Mouse (Mus musculus) NIH3T3 (cell line): ENCODE results near the gene Dnm2.
A peak's percentile ranks its signal among the peaks of the same experiment; 100 is the strongest.
"Not testable (repeated sequence)": the region's sequence is repeated elsewhere in the genome, so short reads cannot be mapped to it uniquely, and the experiment has no call there.

Source experiments
- DNase-seq: peaks from one replicate; pipeline ENCODE4 v3.0.0-alpha.2; 2012; ENCODE audit warnings: low read depth

The Dnm2 gene

GRCm38 (mm10) chr9:21456930-21457634 lies 32.4 kb downstream of the Dnm2 start:
- no peak for DNase-seq

- DNase-seq, result no peak
Observed at GRCm38 (mm10) chr9:21458821-21459220, 34.1 kb downstream of the Dnm2 start.

DNA sequence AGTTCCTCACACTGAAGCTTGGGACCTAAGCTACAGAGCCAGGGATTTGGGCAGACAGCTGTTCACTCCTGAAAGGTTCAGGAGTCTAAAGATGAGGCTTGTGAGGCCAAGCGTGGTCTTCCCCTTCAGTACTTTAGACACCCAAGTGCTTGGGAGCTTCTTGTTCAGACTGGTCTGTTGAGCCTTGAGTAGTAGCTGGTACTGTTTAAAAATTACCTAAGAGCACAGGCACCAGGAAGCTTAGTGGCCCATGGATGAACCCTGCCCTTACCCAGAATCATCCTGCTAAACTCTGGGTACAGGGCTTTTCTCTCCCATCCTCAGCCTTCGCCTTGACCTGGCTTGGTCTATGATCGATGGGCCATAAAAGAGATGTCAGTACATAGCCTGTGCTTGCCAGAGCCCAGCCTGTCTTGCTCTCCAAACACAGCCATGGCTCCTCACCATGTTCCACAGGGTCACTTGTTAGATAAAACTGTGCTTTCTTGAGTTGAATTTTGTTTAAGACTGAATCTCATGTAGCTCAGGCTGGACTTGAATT lies 35.8 kb downstream of the Dnm2 start:
- DNase-seq, result no peak

GRCm38 (mm10) chr9:21463138-21463590 lies 38.5 kb downstream of the Dnm2 start:
- peak; percentile 28 for DNase-seq

DNA sequence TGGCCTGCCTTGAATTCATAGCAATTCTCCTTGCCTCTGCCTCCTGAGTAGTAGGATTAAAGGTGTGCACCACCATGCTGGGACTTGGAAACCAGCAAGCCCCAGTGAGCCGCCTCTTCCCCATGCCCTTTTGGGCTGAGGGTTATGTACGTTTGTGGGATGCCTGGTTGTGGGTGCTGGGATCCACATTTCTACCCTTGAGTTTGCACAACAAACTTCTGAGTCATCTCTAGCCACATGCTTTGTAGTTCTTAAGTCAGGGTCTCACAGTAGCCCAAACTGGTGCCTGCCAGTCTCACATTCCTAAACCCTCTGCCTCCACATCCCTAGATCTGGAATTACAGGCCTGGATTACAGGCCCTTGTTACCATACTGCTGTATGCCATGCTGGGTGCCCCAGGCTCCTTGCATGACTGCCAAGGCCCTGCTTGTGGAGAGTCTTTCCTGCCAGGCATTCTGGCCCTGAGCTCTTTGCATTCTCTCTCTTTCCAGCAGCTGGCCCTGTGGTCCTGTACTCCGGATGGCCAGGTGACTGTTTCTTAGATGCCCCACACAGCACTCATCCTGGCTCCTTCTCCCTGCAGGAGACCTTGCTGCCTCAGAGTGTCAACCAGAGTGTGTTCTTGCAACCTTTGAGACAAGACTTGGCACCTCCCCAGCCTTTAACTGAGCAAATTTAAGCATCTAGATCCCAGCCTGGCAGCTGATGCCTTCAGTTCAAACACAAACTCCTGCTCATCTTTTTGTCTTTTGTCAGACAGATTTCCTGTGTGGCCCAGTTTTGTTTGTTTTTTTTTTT lies 39.3 kb downstream of the Dnm2 start:
- DNase-seq, result peak; percentile 52

- DNase-seq, result not testable (repeated sequence)
Observed at GRCm38 (mm10) chr9:21464565-21464928, 39.8 kb downstream of the Dnm2 start.

- peak; percentile 69 for DNase-seq
Observed at GRCm38 (mm10) chr9:21469032-21470024, 44.6 kb downstream of the Dnm2 start.

- DNase-seq, result no peak
Observed at GRCm38 (mm10) chr9:21472913-21473312, 48.2 kb downstream of the Dnm2 start.

DNA sequence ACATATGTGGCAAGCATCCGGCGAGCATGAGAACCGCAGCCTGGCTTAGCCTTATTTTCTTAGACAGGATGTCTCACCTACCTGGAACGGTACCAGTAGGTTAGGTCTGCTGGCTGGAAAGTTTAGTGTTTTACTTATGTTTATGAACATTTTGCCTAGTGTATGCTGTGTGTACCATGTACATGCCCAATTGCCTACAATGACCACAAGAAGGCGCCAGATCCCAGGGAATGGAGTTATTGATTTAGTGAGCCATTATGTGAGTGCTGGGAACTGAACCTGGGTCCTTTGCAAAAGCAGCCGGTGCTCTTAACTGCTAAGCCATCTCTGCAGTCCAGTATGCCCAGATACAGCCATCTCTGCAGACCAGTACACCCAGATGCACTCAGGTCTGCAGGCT lies 53.0 kb downstream of the Dnm2 start:
- DNase-seq, result peak; percentile 20

GRCm38 (mm10) chr9:21484065-21484464 lies 59.4 kb downstream of the Dnm2 start:
- no peak for DNase-seq

DNA sequence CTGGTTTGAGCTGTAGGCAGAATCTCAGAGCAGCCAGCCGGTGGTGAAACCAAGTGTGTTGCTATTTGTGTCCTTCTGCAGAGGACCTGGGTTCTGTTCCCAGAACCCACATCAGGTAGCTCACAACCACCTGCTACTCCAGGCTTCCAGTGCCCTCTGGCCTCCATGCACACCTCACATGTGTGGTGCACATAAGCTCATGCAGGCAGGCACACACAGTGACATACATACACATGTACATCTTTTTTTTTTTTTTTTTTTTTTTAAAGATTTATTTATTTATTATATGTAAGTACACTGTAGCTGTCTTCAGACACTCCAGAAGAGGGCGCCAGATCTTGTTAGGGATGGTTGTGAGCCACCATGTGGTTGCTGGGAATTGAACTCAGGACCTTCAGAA lies 63.5 kb downstream of the Dnm2 start:
- DNase-seq, result not testable (repeated sequence)

- no peak for DNase-seq
Observed at GRCm38 (mm10) chr9:21490696-21491095, 66.0 kb downstream of the Dnm2 start.

GRCm38 (mm10) chr9:21493907-21494306 lies 69.2 kb downstream of the Dnm2 start:
- no peak for DNase-seq

GRCm38 (mm10) chr9:21494726-21495125 lies 70.0 kb downstream of the Dnm2 start:
- peak; percentile 83 for DNase-seq

DNA sequence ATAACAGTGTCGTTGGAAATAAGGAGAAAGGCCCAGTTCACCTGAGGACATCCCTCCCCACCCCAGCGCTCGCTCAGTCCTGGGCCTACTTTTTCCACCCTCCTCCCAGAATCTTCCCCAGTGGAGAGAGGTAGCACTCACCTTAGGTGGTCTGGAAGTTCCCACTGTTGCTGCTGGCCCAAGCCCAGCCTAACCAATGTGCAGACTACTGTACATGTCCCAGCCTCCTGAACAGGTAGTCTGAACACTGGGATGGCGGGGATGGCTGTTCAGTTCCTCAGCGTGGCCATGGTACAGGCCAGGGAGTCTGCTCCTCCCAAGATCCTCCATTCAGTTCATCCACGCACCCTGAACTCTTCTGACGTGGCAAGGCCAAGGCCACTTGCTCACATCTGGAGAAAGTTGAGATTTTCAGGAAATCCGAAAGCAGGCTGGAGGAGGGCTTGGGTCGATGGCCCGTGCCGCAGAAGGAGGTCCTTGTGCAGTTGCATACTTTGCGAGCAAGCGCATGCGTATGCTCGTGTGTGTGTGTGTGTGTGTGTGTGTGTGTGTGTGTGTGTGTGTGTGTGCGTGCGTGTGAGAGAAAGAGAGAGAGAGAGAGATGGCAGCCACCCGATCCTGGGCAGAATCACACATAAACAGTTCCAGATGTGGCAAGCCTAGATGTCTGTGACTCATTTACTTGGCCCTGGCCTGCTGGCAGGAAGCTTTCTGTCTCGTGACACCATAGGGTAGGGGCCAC lies 71.8 kb downstream of the Dnm2 start:
- peak; percentile 95 for DNase-seq

- no peak for DNase-seq
Observed at GRCm38 (mm10) chr9:21497050-21497542, 72.4 kb downstream of the Dnm2 start.

DNA sequence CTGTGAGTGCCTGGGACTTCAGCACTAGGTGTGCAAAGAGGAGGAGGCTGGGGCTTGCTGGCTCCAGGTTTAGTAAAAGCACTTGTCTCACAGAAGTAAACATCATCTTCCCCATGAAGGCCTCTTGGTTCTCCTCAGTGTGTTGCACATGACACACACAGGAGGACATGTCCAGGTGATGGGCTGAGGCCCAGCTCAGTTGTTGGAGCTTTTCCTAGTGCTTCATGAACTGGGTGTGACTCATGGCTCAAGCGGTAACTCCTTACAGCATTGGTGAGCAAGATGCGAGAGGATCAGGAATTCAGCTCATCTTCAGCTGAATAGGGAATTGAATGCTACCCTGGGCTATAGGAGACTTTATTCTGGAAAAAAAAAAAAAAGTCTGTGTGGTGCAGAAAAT lies 73.0 kb downstream of the Dnm2 start:
- DNase-seq, result peak; percentile 76

DNA sequence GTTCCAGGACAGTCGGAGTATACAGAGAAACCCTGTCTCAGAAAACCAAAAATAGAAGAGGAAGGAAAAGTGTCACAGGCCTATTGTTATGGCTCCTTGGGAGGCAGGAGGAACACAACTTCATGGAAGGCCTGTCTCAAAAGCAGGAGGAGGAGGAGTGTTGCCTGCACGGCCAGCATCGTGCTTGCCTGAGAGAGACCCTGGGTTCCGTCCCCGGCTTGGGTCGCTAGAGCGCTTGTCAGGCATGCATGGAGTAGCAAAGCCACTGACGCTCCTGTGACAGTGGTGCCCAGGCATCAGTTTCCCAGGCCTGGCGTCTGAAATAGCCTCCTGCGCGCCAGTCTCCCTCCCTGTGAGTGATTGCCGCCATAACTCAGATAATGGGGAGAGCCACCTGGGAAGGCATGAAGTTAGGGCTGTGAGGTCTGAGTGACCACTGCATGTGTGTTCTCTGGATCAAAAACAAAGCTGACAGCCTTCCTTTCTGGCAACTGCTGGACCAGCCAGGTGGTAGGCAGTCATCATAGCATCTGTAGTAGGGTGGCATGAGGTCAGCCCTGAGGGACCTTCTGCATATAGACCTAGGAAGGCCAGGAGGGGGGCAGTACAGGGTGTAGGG lies 73.7 kb downstream of the Dnm2 start:
- no peak for DNase-seq

- no peak for DNase-seq
Observed at GRCm38 (mm10) chr9:21503352-21503751, 78.6 kb downstream of the Dnm2 start.

DNA sequence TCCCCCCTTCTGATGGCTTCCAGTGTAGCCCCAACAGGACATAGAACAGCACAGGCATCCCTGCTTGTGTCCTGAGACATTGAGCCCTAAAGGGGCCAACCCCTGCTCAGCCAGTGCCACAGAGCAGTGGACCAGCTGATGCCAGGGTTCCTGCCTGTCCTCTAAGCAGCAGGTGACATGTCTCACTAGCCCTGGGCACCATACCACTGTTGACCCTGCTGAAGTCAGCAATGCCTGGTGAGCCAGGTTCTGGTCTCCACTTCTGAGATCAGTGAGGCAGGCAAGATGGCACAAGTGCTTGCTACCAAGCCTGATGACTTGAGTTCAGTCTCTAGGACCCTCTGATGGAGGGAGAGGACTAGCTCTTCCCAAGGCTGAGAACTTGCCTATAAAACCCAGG lies 81.1 kb downstream of the Dnm2 start:
- no peak for DNase-seq
